Mouse (Mus musculus) thymus, adult 18-20 months (tissue): ENCODE results near the gene Cd47.

Source experiments
- DNase-seq, 2 experiments: peaks; one replicate each; pipeline ENCODE4 v3.0.0; 2022; ENCODE audit warnings: mixed read lengths in 2 of 2

Cd47 gene

GRCm38 (mm10) chr16:49954909-49955308 lies 154.6 kb downstream of the Cd47 start:
- DNase-seq: no peak

GRCm38 (mm10) chr16:49955325-49955724 lies 155.0 kb downstream of the Cd47 start:
- no peak for DNase-seq

DNA sequence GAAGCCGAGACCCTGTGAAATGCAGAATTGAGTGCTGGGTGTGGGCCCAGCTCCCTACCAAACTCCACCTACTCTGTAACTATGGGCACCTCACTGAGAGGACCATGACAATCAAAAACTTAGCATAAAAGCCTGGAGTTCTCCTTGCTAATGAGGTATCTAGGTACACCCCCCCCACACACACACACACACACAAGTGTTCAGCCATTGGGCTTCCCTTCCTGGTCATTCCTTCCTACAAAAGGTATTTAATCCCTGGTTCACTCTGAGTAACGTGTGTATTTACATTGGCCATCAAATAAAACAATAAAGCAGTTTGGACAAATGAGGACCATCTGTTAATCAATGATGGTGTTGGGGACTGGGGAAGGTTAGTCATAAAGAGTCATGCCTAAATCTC lies 155.6 kb downstream of the Cd47 start:
- no peak for DNase-seq

DNA sequence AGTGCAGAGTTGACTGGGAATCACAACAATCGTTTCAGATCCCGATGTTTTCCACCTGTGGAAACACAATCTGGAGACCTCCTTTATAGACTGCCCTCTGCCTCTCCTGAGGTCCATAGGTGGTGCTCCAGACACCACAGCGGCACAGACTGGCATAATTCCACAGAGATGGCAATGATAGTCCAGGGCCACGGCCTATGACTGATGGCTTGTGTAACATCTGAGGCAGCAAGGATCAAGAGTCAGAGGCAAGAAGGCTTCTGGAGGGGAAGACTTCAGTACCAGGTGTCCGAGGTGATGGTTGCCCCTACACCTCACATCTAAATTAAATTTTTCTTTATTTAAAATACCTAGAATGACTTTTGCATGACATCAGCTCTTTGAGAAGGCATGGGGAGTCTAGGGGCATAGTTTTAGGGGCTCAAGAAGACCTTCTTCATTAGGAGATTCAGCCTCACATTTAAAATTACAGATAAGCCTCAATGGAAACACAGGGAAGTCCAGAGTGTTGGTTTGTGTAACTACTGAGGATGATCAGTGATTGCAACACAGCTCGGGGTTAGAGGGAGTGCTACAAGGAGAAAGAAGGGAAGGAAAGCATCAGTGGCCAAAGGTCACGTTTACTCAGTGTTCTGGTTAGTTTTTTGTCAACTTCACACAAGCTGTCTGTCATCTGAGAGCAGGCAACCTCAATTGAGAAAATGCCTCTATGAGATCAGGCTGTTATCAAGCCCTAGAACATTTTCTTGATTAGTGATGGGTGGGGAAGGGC lies 156.4 kb downstream of the Cd47 start:
- no peak for DNase-seq

DNA sequence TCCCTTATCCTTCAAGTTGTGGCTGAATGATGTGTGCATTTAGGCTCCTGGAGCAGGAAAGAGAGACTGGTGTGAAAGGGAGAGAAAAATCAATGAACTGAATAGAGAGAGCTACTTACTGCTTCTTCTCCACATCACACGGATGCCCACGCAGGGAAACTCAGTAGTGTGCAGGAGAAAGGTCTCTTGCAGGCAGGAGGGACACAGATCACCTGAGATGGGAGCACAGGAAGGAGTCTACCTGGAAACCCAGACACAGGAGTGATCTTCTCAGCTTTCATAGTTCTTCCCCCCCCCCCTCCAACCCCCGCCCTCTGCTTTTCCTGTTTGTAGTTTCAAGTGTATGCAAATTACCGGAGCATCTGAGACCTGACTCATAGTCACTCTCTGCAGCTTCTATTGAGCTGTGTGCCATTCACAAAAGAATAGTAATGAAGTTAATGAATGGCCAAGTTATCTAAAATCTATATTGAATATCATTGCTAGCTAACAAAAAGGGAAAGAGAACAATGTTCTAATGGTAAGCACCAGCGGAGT lies 158.6 kb downstream of the Cd47 start:
- no peak for DNase-seq

DNA sequence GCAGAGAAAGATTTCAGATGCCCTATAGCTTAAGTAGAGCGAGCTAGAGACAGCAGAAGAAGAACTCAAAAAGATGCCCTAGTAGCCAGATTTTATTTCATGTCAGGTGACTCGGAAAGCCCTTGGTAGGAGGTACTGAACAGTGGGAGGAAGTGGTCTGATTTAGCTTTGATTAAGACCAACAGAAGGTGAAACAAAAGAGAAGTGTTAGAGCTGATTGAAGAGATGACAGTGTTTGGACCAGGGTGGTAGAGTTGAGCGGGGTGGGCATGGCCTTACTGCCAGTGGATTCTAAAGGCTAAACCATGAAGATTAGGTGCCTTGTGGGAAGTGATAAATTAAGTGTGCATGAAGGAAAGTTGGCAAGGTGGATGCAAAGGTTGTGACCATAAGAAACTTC lies 162.0 kb downstream of the Cd47 start:
- no peak for DNase-seq

DNA sequence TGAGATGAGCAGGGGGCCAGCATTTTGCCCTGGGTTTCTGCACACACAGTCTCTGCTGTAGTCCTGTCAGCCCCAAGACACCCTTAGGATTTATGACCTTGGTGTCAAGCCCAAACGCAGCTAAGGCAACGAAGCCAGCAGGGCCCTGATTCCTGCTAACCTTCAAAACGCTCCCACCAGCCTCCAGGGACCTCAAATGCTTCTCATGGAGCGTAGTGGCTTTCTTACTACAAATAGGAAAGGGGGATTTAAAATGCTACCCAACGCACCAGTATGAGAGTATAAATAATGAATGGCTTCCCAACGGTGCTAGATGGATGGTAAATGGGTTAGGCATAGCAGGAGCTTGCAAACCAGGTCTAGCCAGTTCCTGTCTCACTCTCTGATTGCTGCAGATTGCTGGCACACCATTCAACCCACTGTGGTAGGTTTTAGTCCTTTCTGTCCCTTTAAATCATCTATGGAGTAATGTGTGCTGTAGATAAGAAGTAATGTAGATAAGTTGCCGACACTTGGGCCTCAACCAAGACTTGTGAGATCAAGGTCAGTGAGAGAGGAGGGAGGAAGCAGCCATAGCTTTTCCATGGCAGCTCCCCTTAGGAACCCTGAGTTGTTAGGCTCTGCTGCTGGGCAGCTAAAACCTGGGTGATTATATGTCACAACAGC lies 164.1 kb downstream of the Cd47 start:
- no peak for DNase-seq
